Mouse (Mus musculus) neutrophil, adult 83 days (primary cell): ENCODE measurements around the gene Ndufab1. TPM values are rescaled to one million over a fixed set of nuclear protein-coding genes. Genes with fewer than 3 reads are reported as not detected.

Experiments
- total RNA-seq, 2 experiments: library from RNA; stranded (reverse); gene quantifications; one replicate each; pipeline ENCODE4 v1.2.4; 2023

The Ndufab1 gene
- 10 to 100 TPM; 61.9 to 67.2 TPM for total RNA-seq

GRCm38 (mm10) chr7:122101747-122102244, at the start of gene Ndufab1:
Gene Ndufab1 (minus strand): TSS chr7:122101886.

GRCm38 (mm10) chr7:122132497-122133337, 31.0 kb upstream of the Ndufab1 start, which contains the start of the genes Palb2 and Dctn5:
Gene Palb2 (minus strand): TSS chr7:122132985.
Gene Dctn5 (plus strand): TSS chr7:122133041.

DNA sequence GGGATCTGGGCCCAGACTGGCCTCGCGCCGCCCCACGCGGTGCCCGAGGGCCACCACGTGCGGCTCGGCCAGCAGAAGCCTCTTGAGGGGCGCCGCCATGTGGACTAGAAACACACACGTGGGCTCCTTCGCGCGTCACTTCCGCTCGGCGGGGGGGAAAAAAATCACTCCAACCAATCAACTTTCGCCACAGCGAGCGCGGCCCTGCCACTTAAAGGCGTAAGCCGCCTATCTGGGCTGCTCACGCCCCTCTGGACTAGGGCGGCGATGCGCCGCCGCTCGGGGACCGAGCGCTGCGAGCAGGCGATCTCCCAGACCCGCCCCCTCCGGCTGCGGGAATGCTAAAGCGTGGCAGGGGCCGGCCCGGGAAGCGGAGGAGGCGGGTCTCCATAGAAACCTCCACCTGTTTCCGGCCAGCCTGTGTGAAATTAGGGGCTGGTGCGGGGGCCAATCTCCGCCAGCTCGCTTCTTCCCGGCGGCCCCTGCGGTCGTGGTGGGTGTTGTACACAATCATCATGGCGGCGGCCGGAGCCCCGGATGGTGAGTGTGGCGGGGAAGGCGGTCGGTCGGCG, 34.7 kb downstream of the Ndufab1 start, which contains the start of the genes Ubfd1 and Ears2:
Gene Ubfd1 (plus strand): TSS at position 231 of the 572 bp plus-strand sequence.
Gene Ears2 (minus strand): TSS at position 319 of the 572 bp plus-strand sequence.

Other genes starting within 250 kb of the Ndufab1 start
- not detected for gene Scnn1b, start 236.8 kb downstream of the Ndufab1 start, total RNA-seq
- 10 to 100 TPM; 10.7 to 11.5 TPM for gene Cog7, start 120.2 kb downstream of the Ndufab1 start, total RNA-seq
- gene Gga2, start 80.7 kb downstream of the Ndufab1 start, total RNA-seq = 10 to 100 TPM; 15.6 to 19.8 TPM
- 10 to 100 TPM; 11.9 to 14.6 TPM for gene Ubfd1, start 34.7 kb downstream of the Ndufab1 start, total RNA-seq
- 1 to 10 TPM; 1.2 to 1.5 TPM for gene Ears2, start 34.6 kb downstream of the Ndufab1 start, total RNA-seq
- gene Palb2, start 31.1 kb upstream of the Ndufab1 start, total RNA-seq = 1 to 10 TPM; 7.7 to 8.8 TPM
- 10 to 100 TPM; 48.5 to 63.0 TPM for gene Dctn5, start 31.2 kb upstream of the Ndufab1 start, total RNA-seq
- 10 to 100 TPM; 56.4 to 66.6 TPM for gene Plk1, start 57.6 kb upstream of the Ndufab1 start, total RNA-seq
- not detected for gene Ern2, start 84.3 kb upstream of the Ndufab1 start, total RNA-seq
- gene Chp2, start 117.6 kb upstream of the Ndufab1 start, total RNA-seq = not detected
- 100 to 1,000 TPM; 197 to 219 TPM for gene Prkcb, start 186.9 kb upstream of the Ndufab1 start, total RNA-seq